Mouse (Mus musculus) common myeloid progenitor, adult 5-6 weeks (primary cell): ENCODE results near the gene Frmd4a. TPM values are rescaled to one million over a fixed set of nuclear protein-coding genes. Genes with fewer than 3 reads are reported as not detected.
"Not testable (repeated sequence)": the region's sequence is repeated elsewhere in the genome, so short reads cannot be mapped to it uniquely, and the experiment has no call there.

ENCODE experiments used
- ATAC-seq: replicated peaks from 2 replicates; pipeline ENCODE4 v1.8.0; 2016; ENCODE audit warnings: low read depth, mild to moderate bottlenecking, moderate TSS enrichment, inconsistent platforms; ENCODE audit not compliant: poor library complexity, severe bottlenecking
- total RNA-seq: library from RNA; stranded (forward); fragments of 200-1000, 187-1606 nt; gene quantifications from 2 replicates; pipeline ENCODE4 v1.2.3, GENCODE M21; 2017

The Frmd4a gene
- total RNA-seq, 1 experiment from 2014 or later: 26.3 TPM

DNA sequence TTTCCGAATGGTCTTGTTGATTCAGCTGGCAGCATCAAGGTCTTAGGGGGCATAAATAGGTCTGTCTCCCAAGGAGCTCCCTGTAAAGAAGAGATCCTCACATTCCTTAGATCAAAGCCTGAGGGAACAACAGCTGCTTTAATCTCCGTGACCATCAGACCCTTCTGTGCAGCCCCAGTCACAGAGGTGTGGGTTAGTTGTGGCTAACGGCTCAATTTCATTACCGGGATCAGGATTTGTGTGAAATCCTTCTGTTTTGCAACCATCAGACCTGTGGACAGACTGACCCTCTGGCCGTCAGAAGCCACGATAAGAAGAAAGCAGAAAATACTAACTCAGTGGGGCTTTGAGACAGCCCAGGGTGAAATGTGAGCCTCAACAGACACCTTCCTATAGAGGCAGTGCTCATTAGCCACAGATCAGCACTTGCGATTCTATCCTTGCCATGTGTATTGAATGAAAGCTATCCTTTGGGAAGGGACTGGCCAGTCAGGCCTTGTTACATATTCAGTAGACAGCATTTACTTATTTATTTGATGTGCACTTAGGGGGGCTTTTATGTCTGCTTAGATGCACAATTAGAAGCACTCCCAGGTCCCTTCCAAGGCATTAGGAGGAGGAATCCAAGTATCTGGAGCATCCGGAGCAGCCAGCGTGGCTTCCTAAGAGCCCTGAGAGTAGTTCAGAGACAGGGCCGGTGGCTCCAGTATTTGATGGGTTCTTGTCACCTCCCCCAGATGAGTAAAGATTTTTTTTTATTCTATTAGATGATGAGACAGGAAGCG is 524.5 kb downstream of the Frmd4a start:
- no peak for ATAC-seq

DNA sequence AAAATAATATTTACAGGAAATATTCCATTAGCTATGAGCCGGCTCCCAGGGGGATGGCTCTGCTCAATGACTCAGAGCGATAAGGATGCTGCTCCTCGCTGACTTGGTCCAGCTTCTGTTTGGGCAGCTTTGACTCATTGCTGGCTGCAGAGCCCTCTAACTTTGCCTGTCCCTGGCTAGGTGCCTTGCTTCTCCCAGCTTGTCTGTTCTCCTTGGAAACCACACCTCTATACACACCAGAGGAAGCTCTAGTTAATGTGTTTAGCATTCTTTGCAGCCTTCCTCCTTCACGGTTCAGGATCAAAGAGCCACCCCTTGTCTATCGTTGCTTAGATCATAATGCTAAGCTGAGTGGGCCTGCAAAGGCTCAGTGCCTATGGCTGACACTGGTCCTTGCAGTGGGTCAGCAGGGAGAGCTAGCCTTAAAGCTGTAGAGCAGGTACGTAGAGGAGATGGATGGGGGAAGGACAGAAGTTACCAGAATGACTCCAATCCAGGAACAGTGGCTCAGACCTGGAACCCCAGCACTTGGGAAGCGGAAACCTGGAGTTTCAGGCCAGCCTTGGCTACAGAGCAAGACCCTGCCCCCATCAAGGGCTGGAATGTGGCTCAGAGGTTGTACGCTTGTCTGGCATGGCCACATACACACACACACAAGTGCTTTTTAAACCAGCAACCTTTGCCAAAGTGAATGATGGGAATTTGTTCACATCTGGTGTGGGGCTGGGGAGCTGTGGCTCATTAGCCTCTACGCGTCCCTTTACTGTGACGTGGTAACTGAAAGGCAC is 525.3 kb downstream of the Frmd4a start:
- no peak for ATAC-seq

DNA sequence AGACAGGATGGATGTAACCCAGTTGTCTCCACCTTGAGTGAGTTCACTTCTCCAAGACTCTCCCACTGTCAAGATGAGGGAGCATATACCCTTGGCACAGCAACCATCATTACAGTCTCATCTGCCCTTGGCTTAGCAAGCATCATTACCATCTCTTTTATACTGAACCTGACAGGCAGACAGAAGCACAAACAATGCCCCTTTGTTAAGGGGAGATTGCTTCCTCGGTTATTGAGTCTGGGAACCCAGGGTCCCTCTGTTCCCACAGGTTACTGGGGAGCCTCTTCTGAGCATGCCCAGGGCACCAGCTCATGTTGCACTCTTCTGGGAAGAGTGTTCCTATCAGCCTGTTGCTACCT is 525.9 kb downstream of the Frmd4a start:
- no peak for ATAC-seq

DNA sequence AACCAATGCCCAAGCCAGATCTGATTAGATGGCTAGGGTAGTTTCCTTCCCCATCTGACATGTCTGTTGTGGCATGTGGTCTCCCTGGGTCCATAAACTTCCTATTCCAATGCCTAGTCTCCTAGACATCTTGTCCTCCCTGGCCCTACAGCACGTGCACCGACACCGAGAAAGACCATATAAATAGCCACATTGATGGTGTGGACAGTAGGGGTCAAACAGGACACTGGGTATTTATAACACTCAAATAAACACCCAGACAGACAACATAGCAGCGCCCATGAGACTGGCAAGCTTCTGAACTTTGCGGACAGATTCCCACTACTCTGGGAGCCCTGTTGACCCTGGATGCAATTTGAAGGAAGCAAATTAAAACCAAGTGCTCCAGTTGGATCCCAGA is 526.8 kb downstream of the Frmd4a start:
- peak; percentile 45 for ATAC-seq

DNA sequence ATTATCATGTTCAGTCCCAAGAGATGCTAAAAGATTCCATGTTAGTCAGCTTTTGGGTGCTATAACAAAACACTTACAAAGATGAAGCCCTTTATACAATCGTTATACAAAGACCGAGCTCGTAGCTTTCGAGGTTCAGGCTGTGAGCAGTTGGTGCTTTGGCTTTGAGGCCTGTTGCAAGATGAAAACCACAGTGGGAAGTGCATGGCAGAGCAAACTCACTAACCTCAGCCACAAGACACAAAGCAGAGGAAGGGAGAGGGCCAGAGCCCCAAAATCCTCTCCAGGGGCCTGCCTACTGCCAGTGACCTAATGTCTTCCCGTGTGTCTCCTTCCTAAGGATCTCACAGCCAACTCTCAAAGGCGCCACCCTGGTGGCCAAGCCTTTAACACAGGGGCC is 527.7 kb downstream of the Frmd4a start:
- no peak for ATAC-seq

DNA sequence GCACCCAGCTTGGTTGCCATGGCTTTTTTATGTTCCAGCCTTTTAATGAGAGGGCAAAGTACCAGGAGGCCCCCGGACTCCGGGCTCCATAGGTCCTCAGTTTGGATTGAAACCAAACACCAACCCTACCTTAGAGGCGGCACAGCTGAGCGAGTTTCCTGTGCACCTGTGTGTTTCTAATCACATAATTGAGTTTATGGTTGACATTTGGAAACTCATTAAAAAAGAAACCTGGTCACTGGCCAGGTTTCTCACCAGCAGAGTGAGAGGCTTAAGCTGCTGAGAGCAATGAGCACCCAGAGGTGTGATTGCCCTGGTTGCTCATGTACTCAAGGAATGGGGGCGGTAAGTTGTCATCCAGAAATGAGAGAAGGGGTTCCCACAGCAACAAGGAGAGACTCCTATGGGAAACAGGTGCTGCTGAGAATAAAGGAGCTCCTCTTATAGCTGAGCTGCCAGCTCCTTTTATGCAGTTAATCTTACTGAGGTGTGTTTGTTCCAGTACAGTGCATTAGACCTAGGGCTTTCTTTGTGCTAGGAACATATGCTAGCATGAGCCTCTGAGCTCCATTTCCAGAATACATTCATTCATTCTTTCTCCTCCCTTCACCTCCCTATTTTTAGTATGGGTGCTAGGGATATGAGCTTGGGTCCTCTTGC is 529.6 kb downstream of the Frmd4a start:
- ATAC-seq: no peak

DNA sequence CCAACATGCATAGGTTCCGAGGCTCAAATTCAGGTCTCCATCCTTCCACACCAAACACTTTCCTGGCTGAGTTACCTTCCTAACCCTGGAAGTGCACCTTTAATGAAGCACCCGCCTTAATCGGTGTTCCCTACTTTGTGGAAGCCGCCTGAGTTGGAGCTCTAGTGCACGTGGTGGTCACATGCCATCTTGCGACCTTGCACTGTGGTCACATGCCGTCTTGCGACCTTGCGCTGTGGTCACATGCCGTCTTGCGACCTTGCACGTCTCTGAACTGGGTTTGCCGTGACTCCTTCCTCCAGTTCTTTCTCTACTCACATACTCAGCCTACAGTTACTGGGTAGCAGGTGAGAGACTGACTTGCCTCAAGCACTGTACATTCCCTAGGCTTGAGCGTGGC is 531.8 kb downstream of the Frmd4a start:
- no peak for ATAC-seq

DNA sequence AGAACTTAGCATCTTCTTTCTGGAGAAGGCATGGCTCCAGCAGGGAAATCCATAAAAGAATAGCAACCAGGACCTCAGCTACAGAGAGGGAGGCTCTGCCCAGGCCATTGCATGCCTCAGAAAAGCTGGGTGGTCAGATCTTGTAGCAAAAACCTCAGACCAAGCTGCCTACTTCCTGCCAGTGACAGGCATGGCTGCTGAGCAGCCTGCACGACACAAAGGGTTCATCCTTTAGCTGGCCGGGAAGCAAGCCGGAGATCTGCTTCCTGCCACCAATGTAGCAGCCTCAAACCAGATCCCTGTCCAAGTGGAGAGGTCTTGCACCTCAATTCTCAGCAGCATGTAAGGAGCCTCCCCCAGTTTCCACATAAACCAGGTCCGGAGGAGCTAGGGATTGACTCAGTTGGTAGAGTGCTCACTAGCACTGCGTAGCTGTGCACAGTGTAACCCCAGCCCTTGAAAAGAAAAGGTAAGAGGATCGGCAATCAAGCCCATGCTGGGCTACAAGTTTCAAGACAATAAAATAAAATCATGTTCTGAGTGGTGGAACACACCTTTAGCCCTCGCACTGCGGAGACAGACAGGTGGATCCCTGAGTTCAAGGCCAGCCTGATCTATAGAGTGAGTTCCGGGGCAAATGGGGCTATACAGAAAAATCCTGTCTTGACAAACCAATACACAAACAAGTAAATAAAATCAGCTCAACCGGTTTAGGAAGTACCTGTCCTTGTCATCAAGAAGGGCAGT is 532.7 kb downstream of the Frmd4a start:
- ATAC-seq: peak; percentile 62

DNA sequence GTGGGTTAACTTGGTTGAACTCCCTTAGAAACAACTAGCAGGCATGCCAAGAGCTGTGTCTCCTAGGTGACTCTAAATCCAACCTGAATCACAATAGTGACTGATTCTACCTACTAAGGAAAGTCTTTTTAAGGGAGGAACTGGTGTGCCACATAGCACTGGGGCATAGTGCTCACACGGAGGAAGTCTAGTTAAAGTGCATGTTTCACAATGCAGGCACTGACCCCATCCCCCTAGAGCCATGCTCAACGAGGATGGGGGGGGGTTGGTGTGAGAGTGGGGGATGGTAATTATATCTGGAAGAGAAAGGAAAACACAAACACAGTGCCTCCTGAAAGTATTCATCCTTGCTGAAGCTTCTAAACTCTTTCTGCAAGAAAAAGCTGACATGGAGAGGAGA is 533.9 kb downstream of the Frmd4a start:
- ATAC-seq: no peak

DNA sequence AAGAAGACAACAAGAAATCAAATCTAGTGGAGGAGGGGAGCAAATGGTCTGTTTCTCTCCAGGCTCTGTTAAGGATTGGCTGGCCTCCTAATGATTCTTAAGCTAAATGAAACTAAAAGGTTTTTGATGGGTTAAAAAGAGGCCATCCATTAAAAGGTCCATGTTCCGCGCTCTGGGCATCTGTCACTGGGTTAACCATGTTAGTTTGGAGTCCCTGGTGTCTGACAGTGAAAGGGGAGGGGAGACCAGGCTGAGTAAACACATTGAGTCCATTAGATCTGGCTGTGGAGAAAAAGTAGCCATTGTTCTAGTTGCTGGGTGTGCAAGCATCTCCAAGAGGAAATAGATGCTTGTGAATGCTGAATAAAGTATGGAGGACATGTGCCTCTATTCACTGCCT is 534.3 kb downstream of the Frmd4a start:
- ATAC-seq: no peak

DNA sequence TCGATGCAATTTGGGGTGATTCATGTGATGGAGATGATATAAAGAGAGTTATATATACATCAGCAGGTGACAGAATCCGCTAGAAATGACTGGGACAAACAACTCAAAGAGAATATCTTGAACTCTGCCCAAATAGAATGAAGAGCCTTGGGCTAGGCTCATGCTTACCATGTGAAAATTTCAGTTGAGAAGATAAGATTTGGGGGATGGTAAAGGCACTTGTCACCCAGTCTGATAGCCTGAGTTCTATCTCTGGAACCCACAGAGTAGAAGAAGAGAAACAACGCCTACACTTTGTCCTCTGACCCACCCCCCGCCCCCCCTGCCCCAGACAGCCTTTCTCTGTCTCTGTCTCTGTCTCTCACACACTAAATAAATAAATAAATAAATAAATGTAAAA is 535.0 kb downstream of the Frmd4a start:
- ATAC-seq: no peak

DNA sequence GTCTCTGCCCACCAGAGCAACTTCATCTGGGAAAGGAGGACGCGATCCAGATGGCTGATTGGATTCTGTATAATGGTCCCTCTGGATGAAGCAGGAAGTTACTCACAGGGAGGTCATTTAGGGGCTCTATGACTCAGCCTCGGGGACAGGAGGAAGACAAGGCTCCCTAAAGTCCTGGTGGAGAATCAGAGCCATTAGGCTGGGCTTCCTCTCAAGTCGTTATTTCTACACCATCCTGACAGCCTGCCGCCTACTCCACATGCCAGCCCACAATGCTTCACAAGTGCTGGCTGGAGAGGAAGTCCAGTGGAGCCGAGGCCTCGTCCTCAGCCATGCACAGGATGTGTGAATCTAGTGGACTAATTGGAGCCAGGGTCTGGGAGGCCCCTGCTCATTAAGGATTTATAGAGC is 537.7 kb downstream of the Frmd4a start:
- peak; percentile 12; the same call in 1 of the 2 replicates for ATAC-seq

DNA sequence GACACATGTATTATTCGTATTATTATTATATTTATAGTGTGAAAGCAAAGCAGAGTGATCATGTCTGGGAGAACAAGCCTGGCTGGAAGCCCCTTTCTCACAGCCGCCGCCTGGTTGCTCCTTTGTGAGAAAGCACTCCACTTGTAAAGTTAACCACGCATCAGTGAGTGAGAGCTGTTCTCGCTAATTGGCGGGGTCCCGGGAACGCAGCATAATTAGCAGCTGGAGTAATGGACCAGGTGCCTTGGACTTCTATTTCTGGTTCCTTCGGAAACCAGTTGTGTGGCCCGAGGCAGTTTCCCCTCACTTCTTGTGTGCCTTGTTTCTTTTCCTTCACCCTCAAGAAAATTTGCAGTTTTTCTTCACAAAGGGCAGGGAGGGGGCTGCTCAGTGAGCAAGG is 538.7 kb downstream of the Frmd4a start:
- no peak for ATAC-seq

DNA sequence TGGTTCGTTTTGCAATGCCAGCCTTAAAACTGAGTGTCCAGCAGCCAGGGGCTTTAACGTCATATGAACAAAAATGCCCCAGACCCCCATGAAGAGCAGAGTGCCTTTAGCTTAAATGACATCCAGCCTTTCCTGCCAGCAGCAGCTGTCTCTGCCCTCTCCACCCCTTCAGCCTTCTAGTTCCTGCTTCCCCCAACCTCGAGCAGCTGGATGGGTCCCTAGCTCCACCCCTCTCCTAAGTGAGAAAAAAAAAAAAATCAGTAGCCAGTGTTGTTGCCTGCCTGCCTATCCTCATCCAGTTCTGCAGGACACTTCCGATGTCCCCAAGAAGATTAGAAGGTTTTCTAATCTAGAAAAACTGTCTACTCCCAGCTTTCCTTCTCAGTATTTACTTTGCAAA is 539.5 kb downstream of the Frmd4a start:
- ATAC-seq: no peak

DNA sequence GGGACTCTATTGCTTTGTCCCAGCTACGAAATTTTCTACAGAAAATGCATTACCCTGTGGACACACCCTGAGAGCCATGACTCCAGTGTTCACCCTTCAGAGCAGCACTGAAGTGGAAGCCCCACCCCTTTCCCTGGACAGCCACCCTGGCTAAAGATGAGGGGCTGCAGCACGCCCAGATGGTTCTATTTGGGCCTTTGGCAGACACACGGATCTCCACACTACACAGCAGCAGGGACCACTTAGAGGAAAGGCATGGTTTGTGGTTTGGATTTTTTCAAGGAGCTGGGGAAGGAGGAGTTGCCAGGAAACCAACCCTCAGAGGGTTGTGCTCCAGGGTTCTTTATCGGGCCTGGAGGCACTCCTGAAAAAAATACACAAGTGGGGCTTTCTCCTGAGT is 539.9 kb downstream of the Frmd4a start:
- no peak for ATAC-seq

DNA sequence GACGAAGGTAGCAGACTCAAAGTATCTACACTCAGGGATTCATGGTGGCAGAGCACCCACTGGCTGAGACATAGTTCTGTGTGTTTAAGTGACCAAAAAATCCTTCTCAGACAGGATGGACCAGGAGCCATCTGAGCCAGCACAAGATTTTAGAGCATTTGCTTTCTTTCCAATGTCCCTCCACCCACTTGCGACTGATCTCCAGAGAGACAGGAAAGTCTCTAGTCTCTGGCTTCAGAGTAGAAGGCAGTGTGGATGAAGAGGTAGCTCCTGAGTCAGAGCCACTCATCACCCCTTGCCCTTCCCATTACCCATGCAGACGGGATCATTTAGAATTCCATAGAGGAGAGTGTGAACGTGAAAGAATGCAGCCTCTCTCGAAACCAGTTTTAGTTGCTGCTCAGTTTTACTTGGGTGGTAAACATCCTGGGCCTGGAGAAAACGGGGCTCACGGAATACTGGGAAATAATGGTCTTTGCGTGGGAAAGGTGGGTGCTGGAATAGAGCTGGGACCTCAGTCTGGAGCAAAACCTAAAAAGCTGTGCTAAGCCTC is 541.2 kb downstream of the Frmd4a start:
- no peak for ATAC-seq

DNA sequence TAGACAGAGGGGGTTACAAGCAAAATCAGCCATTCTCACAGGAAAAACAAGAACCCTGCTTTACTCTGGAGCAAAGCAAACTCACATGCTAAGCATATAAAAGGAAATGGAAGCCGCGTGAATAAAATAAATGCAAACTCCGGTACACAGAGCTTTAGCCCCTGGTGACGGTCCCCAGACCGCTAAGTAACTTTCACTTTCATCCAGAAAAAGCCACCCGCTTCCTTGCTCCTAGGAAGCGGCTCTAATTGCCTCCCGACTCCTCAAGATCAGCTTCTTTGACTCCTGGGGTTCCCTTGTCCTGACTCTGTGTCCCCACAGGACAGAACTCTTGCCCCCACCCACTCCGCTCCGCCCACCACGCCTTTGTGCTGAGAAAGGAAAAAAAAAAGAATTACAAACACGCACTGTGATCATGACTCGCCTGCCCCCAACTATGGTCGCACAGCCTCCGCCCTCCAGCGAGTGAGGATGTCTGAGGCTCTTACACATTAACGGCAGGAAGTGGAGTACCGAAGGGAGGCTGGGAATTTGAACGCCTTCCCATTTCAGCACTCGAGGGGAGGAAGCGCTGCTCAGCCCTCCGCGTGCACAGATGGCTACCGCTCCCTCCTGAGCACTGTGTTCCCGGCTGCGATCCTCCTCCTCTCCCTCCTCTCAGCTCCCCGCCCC is 541.8 kb downstream of the Frmd4a start:
- ATAC-seq: peak; percentile 64

DNA sequence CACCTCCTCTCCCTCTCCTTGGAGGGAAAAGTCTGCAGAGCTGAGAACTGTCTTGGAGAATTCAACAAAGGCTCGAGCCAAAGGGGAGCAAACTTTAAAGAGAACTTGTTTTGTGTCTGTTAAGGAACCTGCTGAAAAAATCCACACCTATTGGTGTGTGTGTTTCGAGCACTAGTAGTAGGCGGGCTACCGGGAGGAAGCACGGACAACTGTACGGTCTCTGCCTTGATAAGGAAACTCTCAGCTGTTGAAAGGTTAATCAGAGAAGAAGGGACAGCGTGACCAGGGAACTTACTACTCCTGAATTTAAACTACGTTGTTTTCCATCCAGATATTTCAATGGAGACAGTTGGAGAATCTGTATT is 542.3 kb downstream of the Frmd4a start:
- ATAC-seq: peak; percentile 16

DNA sequence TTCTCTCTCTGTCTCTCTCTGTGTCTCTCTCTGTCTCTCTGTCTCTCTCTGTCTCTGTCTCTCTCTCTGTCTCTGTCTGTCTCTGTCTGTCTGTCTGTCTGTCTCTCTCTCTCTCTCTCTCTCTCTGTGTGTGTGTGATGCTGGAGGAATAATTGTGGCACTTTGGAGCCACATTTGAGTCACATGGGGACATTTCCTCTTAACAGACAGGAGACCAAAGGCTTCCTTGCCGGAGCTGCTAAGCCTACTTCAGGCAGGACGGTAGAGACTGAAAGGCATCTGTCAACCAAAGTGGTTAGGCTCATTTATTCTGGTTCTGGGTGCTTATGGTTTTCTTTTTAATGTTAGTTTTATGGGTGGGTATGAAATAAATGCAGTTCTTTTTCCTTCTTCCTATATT is 543.0 kb downstream of the Frmd4a start:
- not testable (repeated sequence) for ATAC-seq

DNA sequence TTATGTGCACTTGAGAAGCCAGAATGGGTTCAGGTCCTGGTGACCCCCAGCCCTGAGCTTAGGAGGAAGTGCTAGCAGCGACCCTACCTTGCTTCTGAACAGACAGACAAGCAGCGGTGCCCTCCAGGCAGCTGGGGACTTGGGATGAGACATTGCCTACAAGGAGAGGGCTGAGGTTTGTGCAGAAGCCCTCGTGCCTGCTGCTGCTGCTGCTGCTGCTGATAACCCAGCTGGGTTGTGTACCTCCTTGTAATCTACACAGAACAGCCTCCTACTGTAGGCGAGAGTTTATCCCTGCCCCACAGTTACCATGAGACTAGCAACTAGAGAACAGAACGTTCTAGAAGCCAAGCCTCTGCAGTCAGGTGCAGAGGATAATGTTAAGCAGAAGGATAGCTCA is 543.7 kb downstream of the Frmd4a start:
- ATAC-seq: peak; percentile 65
